Mouse (Mus musculus): Measurements from ENCODE around the gene 1700028J19Rik.
"Not testable (repeated sequence)": the region's sequence is repeated elsewhere in the genome, so short reads cannot be mapped to it uniquely, and the experiment has no call there.

1700028J19Rik gene

DNA sequence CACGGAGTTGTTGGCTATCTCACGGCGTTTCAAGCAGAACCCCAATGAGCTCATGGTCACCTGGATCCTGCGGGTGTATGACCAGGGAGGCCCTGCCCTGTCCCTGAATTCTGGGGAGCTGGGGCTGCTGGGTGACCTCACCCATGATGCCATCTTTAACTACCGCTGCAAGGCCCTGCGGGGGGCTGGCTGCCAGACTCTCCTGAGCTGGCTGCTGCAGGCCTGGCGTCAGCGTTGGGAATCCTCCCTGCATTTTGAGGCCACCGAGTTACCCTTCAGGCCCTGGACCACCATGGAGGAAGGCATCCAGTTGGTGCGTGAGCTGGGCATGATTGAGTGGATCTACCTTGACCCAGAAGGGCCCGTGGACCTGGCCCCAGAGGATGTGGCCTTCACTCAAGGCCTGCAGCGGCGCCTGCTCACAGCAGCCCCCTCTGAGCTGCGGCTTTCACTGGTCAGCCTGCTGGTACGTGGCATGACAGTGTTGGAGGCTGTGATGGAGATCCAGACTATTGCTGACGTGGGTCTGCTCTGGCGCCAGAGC, 4.3 kb upstream of the 1700028J19Rik start:
- not testable (repeated sequence) for DNase-seq

DNA sequence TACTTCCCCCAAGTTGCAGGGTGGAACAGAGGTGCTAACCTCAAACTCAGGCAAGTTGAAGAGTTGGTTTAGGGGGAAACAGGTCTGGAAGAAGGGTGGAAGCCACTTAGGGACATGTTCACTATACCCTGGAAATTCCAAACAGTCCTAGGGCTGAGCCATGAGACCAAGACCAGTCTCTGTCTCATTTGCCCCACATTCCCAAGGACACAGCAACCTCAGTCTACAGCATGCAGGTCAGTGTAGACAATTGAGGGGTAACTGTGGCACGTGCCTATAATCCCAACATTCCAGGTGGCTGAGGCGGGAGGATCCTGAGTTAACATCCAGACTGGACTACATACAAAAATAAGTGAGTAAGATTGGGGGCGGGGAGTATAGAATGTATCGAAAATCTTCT, 2.8 kb upstream of the 1700028J19Rik start:
- DNase-seq, result no peak

DNA sequence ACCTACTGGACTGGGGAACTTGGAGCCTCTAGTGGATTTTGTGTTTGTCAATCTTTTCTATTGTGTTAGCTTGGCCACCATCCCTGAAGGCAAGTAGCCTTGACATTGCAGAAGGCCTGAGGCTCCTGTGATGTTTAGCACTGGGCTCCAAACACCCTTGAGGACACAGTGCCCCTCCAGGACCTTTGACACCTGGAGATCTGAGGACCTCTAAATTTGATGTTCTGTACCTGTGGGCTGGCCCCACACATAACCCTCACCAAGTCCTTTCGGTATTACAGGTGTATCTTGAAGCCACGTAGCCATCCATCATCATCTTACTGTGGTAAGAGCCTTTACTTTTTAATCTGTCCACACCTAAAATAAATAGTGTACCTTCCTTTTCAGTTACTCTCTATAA, 1.5 kb upstream of the 1700028J19Rik start:
- DNase-seq, result no peak

DNA sequence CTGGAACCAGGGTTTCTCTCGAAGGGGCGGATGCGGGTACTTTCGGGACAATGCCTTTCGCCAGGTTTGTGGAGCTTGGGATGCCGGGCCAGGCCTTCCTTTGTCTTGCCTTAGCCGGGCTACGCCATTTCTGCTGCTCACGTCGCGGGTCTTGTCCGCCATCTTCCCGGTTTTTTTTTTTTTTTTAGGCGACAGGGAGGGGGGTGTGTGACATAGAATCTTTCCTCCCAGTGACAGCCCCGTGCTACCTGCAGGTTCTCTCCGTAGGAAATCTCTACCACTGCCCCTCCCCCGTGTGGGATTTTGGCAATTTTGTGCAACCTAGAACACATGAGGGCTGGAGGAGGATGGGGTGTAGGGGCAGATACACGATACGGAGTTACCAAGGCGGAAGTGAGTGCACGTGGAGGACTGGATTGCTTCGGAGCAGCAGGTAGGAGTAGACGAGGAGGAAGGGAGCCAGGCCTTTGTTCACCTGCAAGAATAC, 532 bp upstream of the 1700028J19Rik start:
- DNase-seq, result peak in 1 of 2 experiments; percentile 60

GRCm38 (mm10) chr7:44244080-44244479, 2.4 kb downstream of the 1700028J19Rik start:
- no peak for DNase-seq

GRCm38 (mm10) chr7:44241163-44241562, 5.3 kb downstream of the 1700028J19Rik start:
- no peak for DNase-seq

GRCm38 (mm10) chr7:44240712-44241111, 5.8 kb downstream of the 1700028J19Rik start:
- DNase-seq, result no peak

DNA sequence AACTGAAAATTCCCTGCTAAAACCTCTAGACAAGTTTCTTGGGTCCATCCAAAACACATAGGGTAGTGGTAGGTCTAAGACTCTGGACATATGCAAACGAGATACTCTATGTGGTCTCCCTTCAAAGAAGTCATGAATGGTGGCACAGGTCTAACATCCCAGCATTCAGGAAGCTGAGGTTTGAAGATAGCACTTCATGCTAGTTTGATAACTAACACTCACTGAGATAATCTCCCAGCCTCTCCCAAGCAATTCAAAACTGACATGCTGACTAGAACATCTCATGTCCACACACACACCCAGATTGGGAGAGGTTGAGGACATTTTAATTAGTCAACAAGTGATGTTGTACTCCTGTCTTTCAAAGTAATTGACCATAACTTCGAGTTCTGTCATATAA, 6.6 kb downstream of the 1700028J19Rik start:
- no peak for DNase-seq

DNA sequence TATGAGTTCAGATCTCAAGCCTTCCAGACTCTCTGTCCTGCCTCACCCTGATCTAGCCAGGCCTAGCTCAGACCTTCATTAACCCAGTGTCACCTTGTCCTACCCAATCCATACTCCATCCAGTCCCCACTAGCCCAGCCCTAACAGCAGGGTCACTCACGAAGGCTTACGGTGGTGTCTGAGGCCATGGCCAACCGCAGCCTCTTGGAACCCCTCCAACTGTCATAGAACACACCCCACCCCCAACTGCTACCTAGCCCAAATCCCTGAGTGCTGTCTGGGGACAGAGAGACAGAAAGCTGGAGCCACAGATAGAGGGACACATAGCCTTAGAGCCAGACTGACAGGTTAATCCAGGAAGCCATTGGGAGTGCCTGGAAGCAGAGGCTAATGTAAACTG, 10.6 kb downstream of the 1700028J19Rik start, which contains the start of gene Gm36864:
Gene Gm36864 (plus strand): TSS at position 269 of the 400 bp plus-strand sequence.
- DNase-seq, result no peak

DNA sequence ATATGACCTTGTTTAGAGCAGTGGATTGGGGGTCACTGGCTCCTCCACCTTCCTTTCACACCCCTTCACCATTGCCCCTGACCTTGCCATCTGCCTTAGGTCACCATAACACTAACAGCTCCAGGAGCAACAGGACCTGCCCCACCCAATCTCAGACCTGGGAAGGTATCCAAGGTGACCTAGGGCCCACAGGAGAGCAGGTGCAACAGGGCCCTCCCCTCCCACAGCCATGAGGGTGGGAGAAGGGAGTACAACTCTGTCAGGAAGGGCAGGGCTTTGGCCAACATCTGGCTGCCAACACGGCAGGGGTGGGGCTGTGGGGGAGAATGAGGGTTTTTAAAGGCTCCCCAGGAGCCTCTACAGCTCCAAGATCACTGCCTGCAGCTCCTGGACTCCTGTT, 21.4 kb downstream of the 1700028J19Rik start, which contains the start of gene Klk1:
Gene Klk1 (plus strand): TSS at position 285 of the 400 bp plus-strand sequence.
- no peak for DNase-seq

DNA sequence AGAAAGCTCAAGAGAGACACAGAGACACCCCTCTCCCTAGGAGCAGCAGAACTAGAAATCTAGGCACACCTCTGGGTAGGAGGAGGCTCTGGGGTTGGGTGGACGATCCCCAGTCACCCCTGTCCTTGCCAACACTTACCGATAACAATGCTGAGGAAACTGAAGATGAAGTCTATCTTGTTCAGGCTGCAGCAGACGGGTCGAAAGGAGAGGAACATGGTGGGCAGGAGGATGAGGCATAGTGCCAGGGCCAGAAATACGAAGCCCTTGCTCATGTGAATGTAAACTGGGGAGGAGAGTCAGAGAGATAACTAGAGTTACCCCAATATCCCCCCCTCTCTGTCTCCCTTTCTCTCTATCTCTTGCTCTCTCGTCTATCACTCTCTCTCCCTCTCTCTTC, 24.2 kb downstream of the 1700028J19Rik start:
- DNase-seq, result not testable (repeated sequence)

DNA sequence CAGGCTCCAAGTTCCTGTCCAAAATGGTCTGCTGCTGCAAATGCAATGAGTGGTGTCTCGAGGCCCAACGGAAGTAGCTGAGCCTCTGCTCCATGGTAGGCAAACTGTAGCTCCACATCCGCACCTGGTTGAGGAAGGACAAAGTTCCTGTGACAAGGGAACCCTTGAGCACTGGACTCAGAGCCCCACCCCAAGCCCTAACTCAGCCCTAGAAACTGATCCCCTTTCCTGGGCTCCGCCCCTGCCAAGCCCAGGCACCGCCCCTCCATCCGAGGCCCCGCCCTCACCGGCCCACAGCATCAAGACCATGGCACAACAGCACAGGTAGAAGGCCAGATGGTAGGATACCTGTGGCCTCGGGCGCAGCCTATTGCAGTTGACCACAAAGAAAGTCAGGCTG, 24.9 kb downstream of the 1700028J19Rik start:
- DNase-seq, result not testable (repeated sequence)

DNA sequence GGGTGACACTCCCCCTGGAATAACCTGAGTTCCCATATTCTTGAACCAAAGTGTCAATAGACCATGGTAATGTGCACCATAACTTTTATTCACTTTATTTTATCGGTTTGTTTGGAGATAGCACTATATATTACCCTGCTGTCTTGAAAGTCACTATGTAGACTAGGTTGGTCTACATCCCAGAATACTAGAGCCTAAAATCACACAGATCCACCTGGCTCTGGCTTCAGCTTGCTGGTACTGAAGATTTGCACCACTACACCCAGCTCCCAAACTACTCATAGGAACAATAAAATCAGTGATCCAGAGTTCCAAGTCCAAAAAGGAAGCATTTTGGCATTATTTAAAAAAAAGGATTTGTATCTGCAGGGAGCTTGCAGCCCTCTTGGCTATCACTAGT, 30.9 kb downstream of the 1700028J19Rik start, which contains the start of gene Klk1b5:
Gene Klk1b5 (plus strand): TSS at position 301 of the 400 bp plus-strand sequence.
- DNase-seq, result no peak

- no peak for DNase-seq
Measured at GRCm38 (mm10) chr7:44208307-44208706, 38.2 kb downstream of the 1700028J19Rik start.

GRCm38 (mm10) chr7:44207135-44207534, 39.4 kb downstream of the 1700028J19Rik start, which contains the start of gene Klk1b4:
TSS of gene Klk1b4 (plus strand) at chr7:44207435.
- not testable (repeated sequence) for DNase-seq

DNA sequence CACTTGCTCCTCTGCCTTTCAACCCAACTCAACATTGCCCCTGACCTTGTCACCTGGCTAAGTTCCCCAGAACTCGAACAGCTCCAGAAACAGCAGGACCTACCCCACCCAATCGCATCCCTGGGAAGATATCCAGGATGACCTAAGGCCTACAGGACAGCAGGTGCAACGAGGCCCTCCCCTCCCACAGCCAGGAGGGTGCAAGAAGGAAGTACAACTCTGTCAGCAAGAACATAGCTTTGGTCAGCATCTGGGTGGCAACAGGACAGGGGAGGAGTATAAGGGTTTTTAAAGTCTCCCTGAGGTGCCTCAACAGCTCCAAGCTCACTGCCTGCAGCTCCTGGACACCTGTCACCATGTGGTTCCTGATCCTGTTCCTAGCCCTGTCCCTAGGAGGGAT, 48.6 kb downstream of the 1700028J19Rik start, which contains the start of gene Klk1b3:
Gene Klk1b3 (plus strand): TSS at position 301 of the 400 bp plus-strand sequence.
- no peak for DNase-seq

DNA sequence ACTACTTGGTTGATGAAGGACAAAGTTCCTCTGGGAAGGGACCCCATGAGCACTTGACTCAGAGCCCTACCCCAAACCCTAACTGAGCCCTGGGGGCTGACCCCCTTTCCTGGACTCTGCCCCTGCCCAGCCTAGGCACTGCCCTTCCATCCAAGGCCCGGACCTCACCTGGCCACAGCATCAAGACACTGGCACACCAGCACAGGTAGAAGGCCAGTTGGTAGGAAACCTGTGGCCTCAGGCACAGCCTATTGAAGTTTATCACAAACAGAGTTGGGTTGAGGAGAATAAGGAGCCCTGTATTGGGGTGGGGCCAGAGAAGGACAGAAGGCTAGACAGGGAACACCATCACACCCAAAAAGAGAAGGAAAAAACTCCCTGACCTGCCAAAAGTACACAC, 53.0 kb downstream of the 1700028J19Rik start:
- not testable (repeated sequence) for DNase-seq

DNA sequence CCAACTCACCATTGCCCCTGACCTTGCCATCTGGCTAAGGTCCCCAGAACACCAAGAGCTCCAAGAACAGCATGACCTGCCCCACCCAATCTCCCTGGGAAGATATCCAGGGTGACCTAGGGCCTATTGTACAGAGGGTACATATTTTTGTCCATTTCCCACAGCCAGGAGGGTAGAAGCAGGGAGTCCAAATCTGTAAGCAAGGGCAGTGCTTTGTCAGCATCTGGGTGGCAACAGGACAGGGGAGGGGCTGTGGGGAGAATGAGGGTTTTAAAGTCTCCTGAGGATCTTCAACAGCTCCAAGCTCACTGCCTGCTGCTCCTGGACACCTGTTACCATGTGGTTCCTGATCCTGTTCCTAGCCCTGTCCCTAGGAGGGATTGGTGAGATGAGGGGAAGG, 58.6 kb downstream of the 1700028J19Rik start, which contains the start of gene Klk1b24:
Gene Klk1b24 (plus strand): TSS at position 301 of the 400 bp plus-strand sequence.
- not testable (repeated sequence) for DNase-seq

DNA sequence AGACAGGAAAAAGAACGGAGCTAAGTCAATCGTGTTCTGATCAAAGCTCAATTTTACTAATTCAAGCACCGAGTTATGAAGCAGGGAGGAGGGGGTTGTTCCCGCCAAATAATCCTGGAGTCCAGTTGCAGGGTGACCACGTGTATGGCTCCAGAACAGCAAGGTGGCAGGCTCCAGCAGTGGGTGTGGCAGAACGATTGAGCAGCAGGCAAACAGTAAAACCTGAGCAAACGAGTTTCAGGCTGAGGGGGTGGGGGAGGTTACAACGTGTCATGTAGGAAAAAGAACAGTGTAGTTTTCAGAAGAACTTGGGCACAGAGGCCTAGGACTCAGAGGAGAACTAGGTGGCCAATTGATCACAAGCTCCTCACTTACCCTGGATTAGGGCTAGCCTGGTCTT, 60.0 kb downstream of the 1700028J19Rik start:
- not testable (repeated sequence) for DNase-seq

Data from thymus, postnatal 36 days (tissue).